Mouse (Mus musculus) MEL (cell line): ENCODE measurements around the gene Olfr91.

Experiments
- CTCF ChIP-seq, 3 experiments: IDR thresholded peaks in 2 of 3; conservative IDR thresholded peaks in 1 of 3; 2 replicates each; pipeline ENCODE4 v1.5.1; 2011 to 2012; ENCODE audit warnings: low read length in 3 of 3, low read depth in 2 of 3, mild to moderate bottlenecking in 2 of 3, improper control_type of control experiment in 1 of 3, inconsistent platforms in 1 of 3, mixed read lengths in 1 of 3, moderate library complexity in 1 of 3; ENCODE audit not compliant: control insufficient read depth in 1 of 3, insufficient read depth in 1 of 3, poor library complexity in 1 of 3, severe bottlenecking in 1 of 3
- GATA1 ChIP-seq: IDR thresholded peaks from 2 replicates; pipeline ENCODE4 v1.6.1; 2011; ENCODE audit warnings: low read depth, low read length, improper control_type of control experiment
- HCFC1 ChIP-seq: IDR thresholded peaks from 2 replicates; pipeline ENCODE4 v1.6.1; 2012; ENCODE audit warnings: low read depth, mild to moderate bottlenecking, inconsistent platforms, low read length, improper control_type of control experiment, moderate library complexity
- JUND ChIP-seq: IDR thresholded peaks from 2 replicates; pipeline ENCODE4 v1.6.1; 2011; ENCODE audit warnings: low read depth, mild to moderate bottlenecking, improper control_type of control experiment, low read length
- MAX ChIP-seq: IDR thresholded peaks from 2 replicates; pipeline ENCODE4 v1.6.1; 2011; ENCODE audit warnings: low read length, improper control_type of control experiment
- POLR2A ChIP-seq, 2 experiments: IDR thresholded peaks; 2 replicates each; pipeline ENCODE4 v1.6.1; 2011 to 2012; ENCODE audit warnings: low read length in 2 of 2, mild to moderate bottlenecking in 2 of 2, control low read depth in 1 of 2, improper control_type of control experiment in 1 of 2, low read depth in 1 of 2, moderate library complexity in 1 of 2; ENCODE audit not compliant: control insufficient read depth in 1 of 2, insufficient read depth in 1 of 2, poor library complexity in 1 of 2
- USF2 ChIP-seq, 2 experiments: IDR thresholded peaks; 2 replicates each; pipeline ENCODE4 v1.6.1; 2011 to 2012; ENCODE audit warnings: improper control_type of control experiment in 2 of 2, low read length in 2 of 2, borderline replicate concordance in 1 of 2, inconsistent platforms in 1 of 2, low read depth in 1 of 2, mild to moderate bottlenecking in 1 of 2; ENCODE audit not compliant: insufficient read depth in 1 of 2
- ZKSCAN1 ChIP-seq: IDR thresholded peaks from 2 replicates; pipeline ENCODE4 v1.6.1; 2012; ENCODE audit warnings: low read depth, mild to moderate bottlenecking, inconsistent platforms, low read length, improper control_type of control experiment, moderate library complexity
- ZNF384 ChIP-seq: IDR thresholded peaks from 2 replicates; pipeline ENCODE4 v1.6.1; 2012; ENCODE audit warnings: low read depth, mild to moderate bottlenecking, inconsistent platforms, low read length, improper control_type of control experiment

DNA sequence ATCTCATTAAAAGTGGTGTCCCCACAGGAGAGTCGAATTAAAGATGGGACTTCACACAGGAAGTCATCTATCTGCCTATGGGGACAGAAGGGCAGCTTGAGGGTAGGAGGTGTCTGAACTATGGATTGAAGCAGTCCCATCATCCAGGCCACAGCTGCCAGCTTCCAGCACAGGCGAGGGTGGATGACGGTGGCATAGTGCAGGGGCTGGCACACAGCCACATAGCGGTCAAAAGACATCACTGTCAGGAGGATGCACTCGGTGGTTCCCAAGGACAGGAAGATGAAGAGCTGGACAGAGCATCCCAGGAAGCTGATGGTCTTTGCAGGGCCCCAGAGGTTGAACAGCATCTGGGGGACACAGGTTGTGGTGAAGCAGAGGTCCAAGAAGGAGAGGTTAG lies 4.8 kb downstream of the Olfr91 start:
- TF ChIP-seq GATA1: no peak
- TF ChIP-seq CTCF (IDR thresholded peaks at IDR 0.05 in 2 of 3, conservative IDR thresholded peaks at IDR 0.05 in 1 of 3; ENCODE audit: control insufficient read depth in 1 of 3, insufficient read depth in 1 of 3, low read depth in 2 of 3, low read length in 3 of 3, poor library complexity in 1 of 3, severe bottlenecking in 1 of 3): no peak
- TF ChIP-seq USF2 (IDR thresholded peaks at IDR 0.05; ENCODE audit: borderline replicate concordance in 1 of 2, insufficient read depth in 1 of 2, low read depth in 1 of 2, low read length in 2 of 2): no peak
- no peak for TF ChIP-seq JUND
- TF ChIP-seq ZNF384: no peak
- no peak for TF ChIP-seq ZKSCAN1
- TF ChIP-seq MAX: no peak
- TF ChIP-seq POLR2A (IDR thresholded peaks at IDR 0.05; ENCODE audit: control insufficient read depth in 1 of 2, insufficient read depth in 1 of 2, low read depth in 1 of 2, low read length in 2 of 2, poor library complexity in 1 of 2): no peak
- TF ChIP-seq HCFC1: no peak
